Mouse (Mus musculus): ENCODE measurements at regions not wholly inside any gene's neighbourhood (a gene's known extent, or its start where the extent isn't known, plus 50 kb on each side); places are given as distances from the start of the nearest gene placed in this dataset.

- no peak for TF ChIP-seq GATA4 (IDR thresholded peaks at IDR 0.05; ENCODE audit: insufficient replicate concordance, low read length)
Measured at GRCm38 (mm10) chr13:115171347-115172062, 69.7 kb upstream of the Itga1 start.

GRCm38 (mm10) chr13:115165981-115166380 is 64.2 kb upstream of the Itga1 start:
- TF ChIP-seq GATA4 (IDR thresholded peaks at IDR 0.05; ENCODE audit: insufficient replicate concordance, low read length), result no peak

GRCm38 (mm10) chr13:115162689-115163413 is 61.1 kb upstream of the Itga1 start:
- no peak for TF ChIP-seq GATA4 (IDR thresholded peaks at IDR 0.05; ENCODE audit: insufficient replicate concordance, low read length)

GRCm38 (mm10) chr13:115159386-115159785 is 57.6 kb upstream of the Itga1 start:
- TF ChIP-seq GATA4 (IDR thresholded peaks at IDR 0.05; ENCODE audit: insufficient replicate concordance, low read length), result no peak
